Mouse (Mus musculus) kidney, postnatal 36 days (tissue): Measurements from ENCODE around the gene AA792892.
"Not testable (repeated sequence)": the region's sequence is repeated elsewhere in the genome, so short reads cannot be mapped to it uniquely, and the experiment has no call there.

ENCODE experiments used
- DNase-seq, 2 experiments: peaks; one replicate each; pipeline ENCODE4 v3.0.0; 2021 to 2022; ENCODE audit warnings: mixed read lengths in 2 of 2

Gene AA792892

DNA sequence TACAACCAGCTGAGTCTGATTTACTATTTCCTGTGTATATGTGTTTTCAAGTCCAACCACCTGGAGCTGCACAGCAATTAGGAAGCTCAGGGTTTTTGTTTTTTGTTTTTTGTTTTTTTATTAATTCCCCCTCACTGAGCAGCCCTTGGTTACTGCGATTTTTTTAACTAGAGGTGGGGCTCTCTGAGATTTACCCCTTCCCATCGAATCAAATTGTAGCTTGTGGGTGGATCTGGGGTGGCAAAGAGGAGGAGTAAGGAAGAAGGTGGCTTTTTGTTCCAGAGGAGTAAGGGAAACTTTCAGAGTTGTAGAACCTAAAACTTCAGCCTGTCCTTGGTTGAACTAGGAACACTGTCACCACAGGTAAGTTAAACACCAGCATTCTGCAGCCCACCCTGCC lies at the start of gene AA792892:
Gene AA792892 (plus strand): TSS at position 301 of the 400 bp plus-strand sequence.
- DNase-seq: not testable (repeated sequence)

DNA sequence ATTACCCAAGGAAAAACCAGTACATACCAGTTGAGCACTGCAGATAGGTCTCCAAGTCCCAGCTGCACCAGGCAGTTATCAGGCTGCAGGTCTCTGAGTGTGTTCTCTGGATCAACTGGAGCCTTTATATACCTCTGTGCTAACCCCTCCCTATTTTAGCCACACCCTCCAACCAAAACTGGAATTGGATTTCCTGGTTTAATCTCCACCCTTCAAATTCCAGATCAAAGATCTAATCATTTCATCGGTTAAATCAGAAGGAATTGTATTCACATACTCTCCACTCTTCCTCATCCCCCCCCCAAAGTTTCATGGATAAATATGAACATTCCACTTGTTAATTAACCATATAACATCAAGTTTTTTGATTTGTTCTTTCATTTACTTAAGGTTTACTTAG lies 32.9 kb upstream of the AA792892 start, which contains the start of gene A430089I19Rik:
Gene A430089I19Rik (minus strand): TSS at position 101 of the 400 bp plus-strand sequence.
- not testable (repeated sequence) for DNase-seq

DNA sequence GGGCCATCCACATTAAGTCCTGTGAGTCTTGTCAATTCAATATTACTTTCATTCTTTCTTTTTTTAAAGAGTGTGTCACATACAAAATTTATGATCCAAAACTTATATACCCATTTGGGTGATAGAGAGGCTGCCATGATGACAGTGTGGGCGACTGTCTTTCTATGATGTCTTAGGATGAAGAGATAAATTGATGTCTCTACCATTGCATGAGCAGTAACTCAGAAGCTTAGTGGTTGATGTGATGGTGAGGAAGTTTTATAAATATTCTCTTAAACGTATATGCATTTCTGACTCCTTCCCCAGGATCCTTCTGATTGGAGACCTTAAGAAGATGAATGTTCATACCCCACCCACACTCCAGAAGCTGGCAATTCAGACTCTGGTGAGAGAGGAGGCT lies 25.4 kb upstream of the AA792892 start, which contains the start of gene Gm6502:
Gene Gm6502 (plus strand): TSS at position 301 of the 400 bp plus-strand sequence.
- not testable (repeated sequence) for DNase-seq
